Mouse (Mus musculus) lung, postnatal 0 days (tissue): ENCODE results near the gene Akap4.

ENCODE experiments used
- CTCF ChIP-seq: IDR thresholded peaks from 2 replicates; pipeline ENCODE4 v1.5.1; 2016; ENCODE audit warnings: antibody characterized with exemption, mild to moderate bottlenecking
- EP300 ChIP-seq: IDR thresholded peaks from 2 replicates; pipeline ENCODE4 v1.6.1; 2016; ENCODE audit warnings: antibody characterized with exemption, mild to moderate bottlenecking, control low read depth

GRCm38 (mm10) chrX:7079820-7080429 is 12.6 kb downstream of the Akap4 start:
- TF ChIP-seq CTCF (no peak), EP300 (no peak)
